In genomic region chr2:52578846-52579245, GRCm38 (mm10) we compare ENCODE assay signal across 10 mouse cellular contexts.
DNase-seq lines count a peak whose midpoint lies in the region; ATAC-seq lines count a peak whose summit lies in the region.
"Had no signal": no experiment of that assay in that cellular context is flagged by ENCODE, and none has a peak within 500 bp of the region (broad histone marks: within the 10 kb centered on the region; RNA-seq: fewer than 3 reads in every experiment).

No protein-coding gene starts in this region.

- H3K36me3 ChIP-seq in kidney, embryonic 15.5 days = no peaks in the 10 kb centered on the region
- H3K36me3 ChIP-seq in heart, embryonic 16.5 days (ENCODE audit: control insufficient read depth, insufficient read depth) = no peaks in the 10 kb centered on the region
- H3K36me3 ChIP-seq: forebrain, embryonic 15.5 days; G1E had no signal

- 39% methylated on average over 3 of the region's 3 CpGs for WGBS in kidney, embryonic 15.5 days
- 32% methylated on average over 3 of the region's 3 CpGs for WGBS in heart, embryonic 16.5 days

- H3K4me3 ChIP-seq in kidney, embryonic 15.5 days (replicated peaks) = no peak overlapping the region
- no peak overlapping the region for H3K4me3 ChIP-seq in heart, embryonic 16.5 days (ENCODE audit: low read length)
- H3K4me3 ChIP-seq: forebrain, embryonic 15.5 days; left cerebral cortex, adult 2 months had no signal

- H3K9me3 ChIP-seq in kidney, embryonic 15.5 days (replicated peaks) = no peaks in the 10 kb centered on the region
- H3K9me3 ChIP-seq in heart, embryonic 16.5 days (replicated peaks; ENCODE audit: control insufficient read depth, low read length) = no peaks in the 10 kb centered on the region
- H3K9me3 ChIP-seq: forebrain, embryonic 15.5 days; G1E had no signal

- H3K27ac ChIP-seq in kidney, embryonic 15.5 days = no peak overlapping the region
- H3K27ac ChIP-seq in heart, embryonic 16.5 days (ENCODE audit: low read length) = peak overlapping the region; percentile 56
- H3K27ac ChIP-seq: forebrain, embryonic 15.5 days; left cerebral cortex, adult 2 months had no signal

- H3K9ac ChIP-seq in kidney, embryonic 15.5 days = no peak overlapping the region
- H3K9ac ChIP-seq in heart, embryonic 16.5 days (ENCODE audit: low read length) = no peak overlapping the region
- H3K9ac ChIP-seq: forebrain, embryonic 15.5 days had no signal

- peak; percentile 67 to 73 for DNase-seq in kidney, adult 8-10 months
- peak; percentile 80 for DNase-seq in fibroblast of lung, adult 2 months (ENCODE audit: low read depth)
- peak; percentile 47 for DNase-seq in ovary, postnatal 14 days (ENCODE audit: low spot score)
- DNase-seq in yolk sac, embryonic 10.5 days (ENCODE audit: low spot score) = no peak
- DNase-seq in urinary bladder, postnatal 10 days (ENCODE audit: low spot score) = no peak

- H3K4me1 ChIP-seq in kidney, embryonic 15.5 days = peaks cover 8% of the 10 kb centered on the region; the same call in 1 of the 2 replicates
- peaks cover 17% of the 10 kb centered on the region for H3K4me1 ChIP-seq in heart, embryonic 16.5 days (ENCODE audit: control insufficient read depth, insufficient read depth, low read length)
- H3K4me1 ChIP-seq: forebrain, embryonic 15.5 days had no signal

- no peak overlapping the region for H3K4me2 ChIP-seq in kidney, embryonic 15.5 days
- H3K4me2 ChIP-seq in heart, embryonic 16.5 days (ENCODE audit: low read depth, low read length) = no peak overlapping the region
- H3K4me2 ChIP-seq: forebrain, embryonic 15.5 days had no signal

- ATAC-seq in kidney, embryonic 15.5 days (replicated peaks; ENCODE audit: low FRiP score) = no peak
- ATAC-seq in heart, embryonic 16.5 days (replicated peaks; ENCODE audit: extremely low read depth, insufficient read depth, low FRiP score) = no peak; the same call in 1 of the 2 replicates
- ATAC-seq: forebrain, embryonic 15.5 days had no signal

- H3K27me3 ChIP-seq in kidney, embryonic 15.5 days = no peaks in the 10 kb centered on the region
- H3K27me3 ChIP-seq in heart, embryonic 16.5 days (ENCODE audit: control insufficient read depth, insufficient read depth, low read length) = no peaks in the 10 kb centered on the region
- H3K27me3 ChIP-seq: forebrain, embryonic 15.5 days had no signal

Comparison
In these comparisons a context has a peak if more than half of its experiments do, and no peak if none do; other contexts are left out.
1. DNase-seq: peak in kidney, adult 8-10 months (2 of 2), fibroblast of lung, adult 2 months (single experiment) and ovary, postnatal 14 days (single experiment); none in yolk sac, embryonic 10.5 days (single experiment) and urinary bladder, postnatal 10 days (single experiment).